Mouse (Mus musculus) cerebellum, adult 2 months (tissue): ENCODE measurements around the gene Igfbp2. TPM values are rescaled to one million over a fixed set of nuclear protein-coding genes. Genes with fewer than 3 reads are reported as not detected.

Experiments
- DNase-seq, 2 experiments: peaks; one replicate each; pipeline ENCODE4 v3.0.0; 2021
- H3K27ac ChIP-seq: fragments of 200-500 bp; 2 replicates; pipeline ENCODE4 v1.5.1; 2012; ENCODE audit warnings: low read length, control low read depth, inconsistent platforms; ENCODE audit not compliant: insufficient read depth
- H3K27me3 ChIP-seq: fragments of 200-500 bp; 2 replicates; pipeline ENCODE4 v1.6.1; 2012; ENCODE audit warnings: inconsistent platforms, mild to moderate bottlenecking, low read length, moderate library complexity; ENCODE audit not compliant: control insufficient read depth, insufficient read depth
- H3K4me1 ChIP-seq: fragments of 200-500 bp; 2 replicates; pipeline ENCODE4 v1.6.1; 2011; ENCODE audit warnings: low read length; ENCODE audit not compliant: control insufficient read depth, insufficient read depth
- H3K4me3 ChIP-seq: fragments of 200-500 bp; replicated peaks from 2 replicates; pipeline ENCODE3; 2011; ENCODE audit warnings: mild to moderate bottlenecking, low read depth, low read length, control low read depth; ENCODE audit not compliant: insufficient read depth
- CTCF ChIP-seq: fragments of 200-500 bp; IDR thresholded peaks from 2 replicates; pipeline ENCODE4 v1.5.1; 2011; ENCODE audit warnings: low read depth, mild to moderate bottlenecking, control low read depth, low read length, moderate library complexity, borderline replicate concordance; ENCODE audit not compliant: insufficient read depth
- POLR2A ChIP-seq: fragments of 200-500 bp; IDR thresholded peaks from 2 replicates; pipeline ENCODE4 v1.6.1; 2011; ENCODE audit warnings: low read length, control low read depth, borderline replicate concordance; ENCODE audit not compliant: insufficient read depth
- WGBS: fragments of 180-500 bp; shearing (Covaris S2); methylation state at CpG from one replicate; pipeline ENCODE4 v1.1.7; 2018; 5-methylcytosine and 5-hydroxymethylcytosine counted together
- polyA plus RNA-seq: library from polyadenylated mRNA; depleted of rRNA; stranded (reverse); fragments of >200 nt; gene quantifications from 2 replicates; pipeline ENCODE4 v1.2.3, GENCODE M21; 2012

Igfbp2 gene
- polyA plus RNA-seq, 1 experiment: 63.0 TPM

DNA sequence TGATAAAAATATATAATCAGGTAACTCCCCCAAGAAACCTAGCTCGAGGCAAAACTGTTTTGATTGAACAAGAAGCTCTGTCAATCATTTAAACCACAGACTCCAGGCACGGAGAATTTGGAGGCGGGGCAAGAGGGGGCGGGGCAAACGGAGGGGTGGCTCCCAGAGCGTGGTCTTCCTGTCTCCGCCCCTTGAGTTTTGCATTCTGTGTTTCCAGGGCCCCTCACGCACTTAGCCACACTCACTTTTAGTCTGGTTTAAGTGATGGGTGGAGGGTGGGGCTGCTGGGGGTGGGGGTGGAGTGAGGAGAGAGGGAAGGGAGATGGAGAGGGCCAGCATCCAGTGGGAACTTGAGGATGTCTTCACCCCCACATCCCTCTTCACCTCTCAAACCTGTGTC, 48.2 kb downstream of the Igfbp2 start:
- Histone ChIP-seq H3K4me1 (peaks cover 11% of the 10 kb centered on the region), H3K4me3 (peak overlapping the region; percentile 99), H3K27ac (peak overlapping the region; percentile 99; the same call in 1 of the 2 replicates), H3K27me3 (no peaks in the 10 kb centered on the region)
- TF ChIP-seq POLR2A (no peak), CTCF (no peak)
- DNase-seq: peak; percentile 80 to 85
- WGBS: under 1% methylated on average over 8 of the region's 8 CpGs

DNA sequence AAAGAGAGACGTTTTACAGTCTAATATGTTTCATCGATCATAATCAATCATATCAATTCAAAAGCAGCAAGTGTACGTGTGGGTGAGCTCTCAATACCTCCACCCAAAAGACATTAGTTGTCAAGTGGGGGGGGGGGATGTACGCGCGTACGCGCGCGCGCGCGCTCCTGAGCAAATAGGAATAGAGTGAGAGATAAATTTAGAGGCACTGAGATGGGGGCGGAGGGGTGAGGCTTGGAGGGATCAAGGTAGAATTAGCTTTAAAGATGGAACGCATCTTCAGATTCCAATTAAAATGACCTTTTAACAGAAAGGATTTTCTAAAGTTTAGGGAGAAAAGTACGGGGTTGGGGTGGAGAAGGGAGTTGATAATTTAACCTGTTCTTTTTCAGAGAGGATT, 48.8 kb downstream of the Igfbp2 start:
- DNase-seq: peak in 1 of 2 experiments; percentile 50
- Histone ChIP-seq H3K4me3 (peak overlapping the region; percentile 99), H3K4me1 (peaks cover 12% of the 10 kb centered on the region), H3K27me3 (no peaks in the 10 kb centered on the region), H3K27ac (peak overlapping the region; percentile 99; the same call in 1 of the 2 replicates)
- TF ChIP-seq POLR2A (no peak), CTCF (no peak)
- under 1% methylated on average over 16 of the region's 16 CpGs for whole genome bisulfite sequencing

DNA sequence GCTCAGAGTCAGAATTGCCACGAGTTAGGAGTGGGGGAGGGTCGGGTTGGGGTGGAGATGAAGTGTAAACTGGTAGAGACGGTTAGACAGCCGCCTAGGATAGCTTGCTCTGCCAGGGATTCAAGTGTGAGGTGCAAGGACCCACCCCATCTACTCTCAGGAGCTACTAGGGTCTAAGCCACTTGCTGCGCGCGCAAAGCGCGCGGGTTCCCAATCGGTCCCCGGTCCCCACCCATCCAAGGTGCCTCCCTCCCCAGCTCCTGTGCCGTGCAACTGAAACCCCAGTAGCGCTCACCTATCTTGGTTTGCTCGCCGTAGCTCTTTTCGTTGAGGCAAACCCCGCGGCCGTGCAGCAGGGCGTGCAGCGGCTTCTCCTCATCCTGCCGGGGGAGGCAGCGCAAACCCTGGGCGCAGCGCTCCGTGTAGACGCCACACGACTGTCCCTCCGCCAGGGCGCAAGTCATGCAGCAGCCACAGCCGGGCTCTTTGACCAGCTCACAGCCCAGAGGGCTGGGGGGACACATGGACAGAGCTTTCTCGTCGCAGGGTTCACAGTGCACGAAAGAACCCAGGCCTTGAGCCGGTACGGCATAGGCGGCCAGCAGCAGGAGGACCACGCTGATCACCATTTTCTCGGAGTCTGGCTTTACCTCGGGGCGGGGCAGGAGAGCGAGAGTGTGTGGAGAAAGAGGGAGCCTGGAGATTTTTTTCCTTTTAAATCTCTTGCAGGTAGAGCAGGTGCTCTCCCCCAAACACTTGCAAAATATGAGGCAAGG, 49.4 kb downstream of the Igfbp2 start:
- DNase-seq: peak; percentile 74 to 83
- TF ChIP-seq POLR2A (peak; percentile 28; the same call in 1 of the 2 replicates), CTCF (no peak)
- H3K27ac ChIP-seq: peak overlapping the region; percentile 99
- under 1% methylated on average over 43 of the region's 43 CpGs for WGBS
- peaks cover 13% of the 10 kb centered on the region for H3K4me1 ChIP-seq
- H3K27me3 ChIP-seq: no peaks in the 10 kb centered on the region
- H3K4me3 ChIP-seq: peak overlapping the region; percentile 99

DNA sequence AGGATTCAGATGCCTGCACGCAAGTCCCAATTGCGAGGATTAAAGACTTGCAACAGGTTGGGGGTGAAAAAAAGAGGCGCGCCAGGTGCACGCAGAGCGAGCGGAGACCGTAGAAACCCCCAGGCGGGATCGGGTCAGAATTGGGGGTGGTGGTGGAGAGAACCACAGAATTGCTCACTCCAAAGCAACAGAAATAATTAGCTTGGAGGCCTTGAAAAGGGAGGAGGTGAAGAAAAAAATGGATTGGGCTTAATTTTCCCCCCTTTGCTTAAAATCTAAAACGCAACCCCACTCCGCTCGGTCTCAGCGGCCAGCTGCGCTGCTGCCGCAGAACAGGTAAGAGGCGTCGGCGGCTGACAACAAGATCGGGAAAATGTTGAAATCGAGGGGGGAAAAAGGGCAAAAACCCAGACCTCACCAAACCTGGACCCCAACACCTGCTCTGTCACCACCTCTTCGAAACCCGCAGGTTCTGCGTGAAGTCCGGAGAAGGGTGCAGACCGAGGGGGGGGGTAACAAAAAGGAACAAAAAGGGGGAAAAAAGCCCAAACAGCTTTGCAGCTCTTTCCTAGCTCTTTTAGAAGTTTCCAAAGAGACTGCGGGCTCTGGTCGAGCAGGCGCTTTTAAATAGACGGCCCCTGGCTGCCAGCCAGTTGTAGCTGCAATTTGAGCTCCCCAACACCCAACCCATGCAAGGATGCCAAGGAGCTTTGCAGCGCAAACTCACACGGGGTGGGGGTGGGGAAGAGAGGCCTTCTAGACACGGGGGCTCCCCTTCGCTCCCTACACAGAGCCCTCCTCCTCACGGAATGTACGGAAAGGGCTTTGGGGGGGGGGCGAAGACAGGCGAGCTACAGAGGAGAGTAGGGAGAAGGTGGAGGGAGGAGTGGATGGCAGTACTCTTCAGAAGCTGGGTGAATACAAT, 50.2 kb downstream of the Igfbp2 start, which contains the start of gene Igfbp5:
Gene Igfbp5 (minus strand): TSS at position 598 of the 925 bp plus-strand sequence.
- Histone ChIP-seq H3K27me3 (no peaks in the 10 kb centered on the region), H3K27ac (peak within 1 kb of the TSS; percentile 99), H3K4me1 (peaks cover 10% of the 10 kb centered on the region), H3K4me3 (peak within 1 kb of the TSS; percentile 99)
- TF ChIP-seq POLR2A (peak; percentile 52; the same call in 1 of the 2 replicates), CTCF (no peak)
- DNase-seq: peak; percentile 77 to 79
- WGBS: 2% methylated on average over 38 of the region's 38 CpGs

DNA sequence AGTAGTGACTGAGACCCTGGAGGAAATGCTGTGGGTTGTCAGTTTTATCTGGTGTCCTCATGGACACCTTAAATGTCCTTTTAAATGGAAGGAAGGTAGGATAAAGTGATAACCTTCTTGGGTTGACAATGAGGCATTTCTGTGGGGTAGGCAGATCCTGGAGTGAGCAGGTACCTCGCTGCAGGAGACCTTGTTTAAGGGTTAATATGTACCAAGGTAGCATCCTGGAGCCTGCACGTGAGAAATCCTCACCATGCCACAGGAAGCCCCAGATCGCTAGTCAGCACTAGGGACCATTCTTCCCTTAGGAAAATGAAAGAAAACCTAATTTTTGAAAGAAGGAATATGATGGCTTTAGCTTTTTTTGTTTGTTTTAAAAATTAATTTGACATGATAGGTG, 51.4 kb downstream of the Igfbp2 start:
- DNase-seq: no peak
- no peak for TF ChIP-seq POLR2A
- TF ChIP-seq CTCF: no peak
- H3K27ac ChIP-seq: no peak overlapping the region
- H3K27me3 ChIP-seq: no peaks in the 10 kb centered on the region
- peak overlapping the region; percentile 14 for H3K4me3 ChIP-seq
- 25% methylated on average over 3 of the region's 3 CpGs for WGBS
- peaks cover 10% of the 10 kb centered on the region for H3K4me1 ChIP-seq

DNA sequence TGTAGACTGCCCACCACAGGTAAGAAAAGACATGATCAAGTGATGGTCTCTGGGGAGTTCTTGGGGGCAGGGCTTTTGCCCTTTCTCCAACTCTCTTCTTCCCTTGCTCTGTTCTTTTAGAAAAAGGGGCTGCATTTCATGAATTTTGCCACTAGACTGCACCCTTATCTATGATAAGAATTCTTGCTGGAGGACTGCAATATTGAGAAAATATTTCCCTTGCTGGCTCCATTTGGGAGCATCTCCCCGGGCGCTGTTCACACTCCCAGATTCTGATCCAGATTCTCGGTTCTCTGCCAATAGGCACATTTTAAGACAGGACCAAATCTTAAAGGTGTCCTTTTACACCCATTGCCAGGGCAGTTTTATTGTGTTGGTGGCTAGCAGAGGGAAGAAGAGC, 51.8 kb downstream of the Igfbp2 start:
- WGBS: 3% methylated on average over 3 of the region's 3 CpGs
- Histone ChIP-seq H3K27me3 (no peaks in the 10 kb centered on the region), H3K4me1 (peaks cover 10% of the 10 kb centered on the region), H3K27ac (peak overlapping the region; percentile 55; the same call in 1 of the 2 replicates), H3K4me3 (no peak overlapping the region)
- TF ChIP-seq CTCF: peak; percentile 32; the same call in 1 of the 2 replicates
- TF ChIP-seq POLR2A: no peak
- peak; percentile 52 to 70 for DNase-seq

DNA sequence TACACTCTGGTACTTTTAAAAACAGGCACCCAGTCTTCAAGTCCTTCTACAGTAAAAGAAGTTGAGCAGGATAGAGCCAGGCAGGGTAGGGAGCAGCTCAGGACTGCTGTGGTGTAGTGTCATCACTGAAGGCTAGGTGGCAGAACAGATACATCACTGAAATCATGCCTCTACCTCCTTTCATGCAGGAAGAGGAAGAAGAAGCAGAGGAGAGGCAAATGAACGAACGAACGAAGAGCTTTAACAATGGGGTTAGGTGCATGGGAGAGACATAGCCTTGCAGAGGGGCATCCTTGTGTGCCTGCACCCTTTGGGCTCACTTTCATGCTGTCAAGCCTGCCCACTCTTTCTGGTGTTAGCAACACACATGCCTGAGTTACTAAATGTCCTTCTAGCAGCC, 53.6 kb downstream of the Igfbp2 start:
- 0 out of 2 replicates have a peak overlapping the region, but pooled peaks have one; percentile 8 for H3K27ac ChIP-seq
- peak; percentile 71 to 75 for DNase-seq
- peak overlapping the region; percentile 55 for H3K4me3 ChIP-seq
- peak; percentile 93 for TF ChIP-seq CTCF
- no peak for TF ChIP-seq POLR2A
- H3K4me1 ChIP-seq: peaks cover 10% of the 10 kb centered on the region
- WGBS: 0% methylated on average over 3 of the region's 3 CpGs
- no peaks in the 10 kb centered on the region for H3K27me3 ChIP-seq
